Mouse (Mus musculus): ENCODE measurements around the gene Hes7. TPM values are rescaled to one million over a fixed set of nuclear protein-coding genes. Genes with fewer than 3 reads are reported as not detected.

Hes7 gene
- total and polyA plus RNA-seq, 2 experiments from 2014 or later, result 1.9 to 2.5 TPM

DNA sequence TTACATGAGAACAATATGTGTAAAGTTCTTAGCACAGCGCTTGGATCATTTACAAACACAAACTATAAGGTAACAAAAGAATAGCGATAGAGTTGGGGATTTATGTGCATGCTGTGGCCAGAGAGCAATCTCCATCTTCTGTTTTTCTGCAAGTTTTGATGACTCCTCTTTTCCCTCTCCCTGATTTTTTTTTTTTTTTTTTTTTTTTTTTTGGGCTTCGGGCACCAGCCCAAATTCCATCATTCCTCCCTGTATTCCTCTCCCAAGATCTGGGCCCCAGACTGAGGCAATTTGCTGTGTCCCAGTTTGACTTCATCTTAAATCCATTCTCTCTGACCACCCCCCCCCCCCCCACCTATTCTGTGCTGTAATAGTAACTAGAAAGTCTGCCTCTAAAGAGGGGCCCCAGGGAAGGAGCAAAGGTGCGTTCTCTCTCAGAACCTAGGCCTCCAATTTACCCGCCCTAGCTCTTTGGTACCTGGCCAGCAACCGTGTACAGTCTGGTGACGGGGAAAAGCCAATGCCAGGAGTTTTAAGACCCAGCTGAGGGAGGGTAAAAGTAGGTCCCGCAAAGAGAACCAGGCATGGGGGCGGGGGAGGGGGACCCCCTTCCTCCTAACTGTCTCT lies 23.7 kb upstream of the Hes7 start:
- H3K27ac ChIP-seq, result peak overlapping the region; percentile 96
- H3K4me3 ChIP-seq (ENCODE audit: low read length), result peak overlapping the region; percentile 56
- 8% methylated on average over 8 of the region's 9 CpGs for WGBS
- no peaks in the 10 kb centered on the region for H3K9me3 ChIP-seq (ENCODE audit: low read length)
- DNase-seq (ENCODE audit: low spot score) (no peak), ATAC-seq (no peak)
- H3K4me2 ChIP-seq (ENCODE audit: low read depth, low read length), result peak overlapping the region; percentile 98
- peak overlapping the region; percentile 74 for H3K9ac ChIP-seq (replicated peaks; ENCODE audit: low read length)
- no peak for TF ChIP-seq CTCF (IDR thresholded peaks at IDR 0.05; ENCODE audit: low read depth)
- H3K36me3 ChIP-seq (ENCODE audit: insufficient read depth, low read length), result peaks cover 10% of the 10 kb centered on the region; the same call in 1 of the 2 replicates
- no peaks in the 10 kb centered on the region for H3K27me3 ChIP-seq (ENCODE audit: insufficient read depth, low read length)
- peaks cover 32% of the 10 kb centered on the region for H3K4me1 ChIP-seq (ENCODE audit: insufficient read depth, low read length)

DNA sequence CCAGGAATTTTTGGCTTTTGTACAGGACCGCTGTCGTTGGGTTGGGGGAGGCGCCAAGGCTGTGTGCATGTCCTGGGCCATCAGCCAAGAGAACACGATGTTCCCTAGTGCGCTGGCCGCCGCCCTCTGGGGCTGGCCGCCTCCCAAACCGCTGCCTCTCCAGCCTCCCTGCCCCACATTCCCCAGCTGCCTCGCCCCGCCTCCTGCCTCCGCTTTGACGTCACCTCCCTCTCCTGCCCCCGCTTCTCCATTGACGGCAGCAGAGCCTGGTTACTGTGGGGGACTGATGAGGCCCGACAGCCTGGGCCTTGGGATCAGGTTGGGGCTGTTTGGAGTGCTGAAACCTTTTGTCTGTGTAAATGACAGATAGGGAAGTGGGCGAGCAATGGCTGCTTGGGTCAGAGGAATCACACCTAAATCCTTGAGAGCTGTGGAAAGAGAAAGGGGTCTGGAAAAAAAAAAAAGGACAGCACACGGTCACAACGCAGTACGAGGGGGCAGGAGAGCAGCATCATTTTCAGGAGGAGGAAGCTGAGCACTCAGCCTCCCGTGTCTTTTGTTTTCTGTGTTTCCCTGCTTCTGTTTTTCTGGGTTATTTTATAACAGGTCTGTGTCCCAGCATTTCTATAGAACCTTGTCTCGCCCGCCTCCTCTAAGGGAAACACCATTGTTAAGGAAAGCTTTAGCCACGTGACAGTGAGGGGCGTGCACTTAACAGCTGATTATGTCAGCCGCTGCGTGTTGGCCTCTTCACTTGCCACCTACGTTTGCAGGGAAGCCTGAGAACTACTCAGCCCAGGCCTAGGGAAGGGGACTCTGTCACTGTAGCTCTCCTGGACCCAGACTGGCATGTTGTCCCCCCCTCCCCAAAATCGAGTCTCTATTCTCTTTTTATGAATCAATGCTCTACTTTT lies 23.0 kb upstream of the Hes7 start:
- Histone ChIP-seq H3K4me2 (ENCODE audit: low read depth, low read length) (peak overlapping the region; percentile 98), H3K4me3 (ENCODE audit: low read length) (peak overlapping the region; percentile 56), H3K4me1 (ENCODE audit: insufficient read depth, low read length) (peaks cover 32% of the 10 kb centered on the region), H3K9me3 (ENCODE audit: low read length) (no peaks in the 10 kb centered on the region), H3K27ac (peak overlapping the region; percentile 96), H3K9ac (replicated peaks; ENCODE audit: low read length) (peak overlapping the region; percentile 74), H3K36me3 (ENCODE audit: insufficient read depth, low read length) (peaks cover 17% of the 10 kb centered on the region), H3K27me3 (ENCODE audit: insufficient read depth, low read length) (no peaks in the 10 kb centered on the region)
- ATAC-seq (peak; percentile 13; the same call in 1 of the 2 replicates), DNase-seq (ENCODE audit: low spot score) (peak; percentile 94)
- WGBS, result 2% methylated on average over 28 of the region's 29 CpGs
- TF ChIP-seq CTCF (IDR thresholded peaks at IDR 0.05; ENCODE audit: low read depth), result no peak

DNA sequence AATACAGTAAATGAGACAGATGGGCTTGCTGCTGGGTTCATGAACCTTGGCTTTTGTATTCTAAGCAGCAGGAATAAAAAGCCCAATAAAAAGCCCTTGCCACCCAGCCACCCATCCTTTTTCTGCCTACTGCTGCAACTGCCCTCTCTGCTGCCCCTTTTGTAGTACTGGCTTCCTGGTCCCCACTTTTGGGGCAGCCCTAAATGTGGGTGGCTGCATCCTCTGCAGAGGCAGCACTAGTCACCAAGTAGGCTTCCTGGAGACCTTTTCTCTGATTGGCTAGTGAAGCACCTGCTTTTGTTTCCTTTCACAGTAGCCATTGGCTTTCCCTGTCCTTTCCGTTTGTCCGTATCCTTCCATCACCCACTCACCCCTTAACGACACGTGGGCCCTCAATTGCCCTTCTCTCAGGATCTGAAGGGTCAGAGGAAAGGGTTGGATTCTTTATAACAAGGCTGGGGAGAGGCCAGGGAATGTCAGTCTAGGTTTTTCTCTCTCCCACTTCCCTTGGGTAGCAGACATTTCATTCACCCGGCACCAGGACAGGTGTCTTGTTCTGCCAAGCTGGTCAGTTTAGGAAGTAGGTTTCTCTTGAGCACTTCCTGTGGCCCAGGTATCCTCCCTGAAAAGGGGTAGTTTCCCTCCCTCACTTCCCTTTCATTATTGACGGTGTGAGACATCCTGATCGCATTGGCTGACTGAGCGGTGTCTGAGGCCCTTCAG lies 22.0 kb upstream of the Hes7 start:
- Histone ChIP-seq H3K4me3 (ENCODE audit: low read length) (peak overlapping the region; percentile 61), H3K9ac (replicated peaks; ENCODE audit: low read length) (peak overlapping the region; percentile 77), H3K4me1 (ENCODE audit: insufficient read depth, low read length) (peaks cover 32% of the 10 kb centered on the region), H3K9me3 (ENCODE audit: low read length) (no peaks in the 10 kb centered on the region), H3K27me3 (ENCODE audit: insufficient read depth, low read length) (no peaks in the 10 kb centered on the region), H3K4me2 (ENCODE audit: low read depth, low read length) (peak overlapping the region; percentile 98), H3K36me3 (ENCODE audit: insufficient read depth, low read length) (peaks cover 26% of the 10 kb centered on the region), H3K27ac (peak overlapping the region; percentile 96)
- ATAC-seq, result no peak
- 18% methylated on average over 8 of the region's 8 CpGs for WGBS
- no peak for DNase-seq (ENCODE audit: low spot score)
- no peak for TF ChIP-seq CTCF (IDR thresholded peaks at IDR 0.05; ENCODE audit: low read depth)

DNA sequence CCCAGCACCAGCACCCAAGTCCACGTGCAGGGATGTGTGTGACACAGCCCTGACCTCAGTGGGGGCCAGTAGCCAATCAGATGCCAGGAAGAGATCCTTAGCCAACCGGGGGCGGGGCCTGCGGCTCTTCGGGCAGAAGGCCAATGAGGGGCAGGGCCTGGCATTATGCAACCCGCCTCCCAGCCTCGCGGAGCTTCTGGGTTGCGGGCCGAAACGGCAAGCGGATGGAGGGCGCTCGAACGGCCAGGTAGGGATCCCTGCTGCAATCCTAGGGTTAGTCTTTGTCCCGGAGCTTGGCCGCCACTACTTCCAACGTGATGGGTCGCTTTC lies 21.5 kb upstream of the Hes7 start:
- peak overlapping the region; percentile 77 for H3K9ac ChIP-seq (replicated peaks; ENCODE audit: low read length)
- peak overlapping the region; percentile 61 for H3K4me3 ChIP-seq (ENCODE audit: low read length)
- peak overlapping the region; percentile 96 for H3K27ac ChIP-seq
- ATAC-seq, result peak; percentile 6
- no peaks in the 10 kb centered on the region for H3K27me3 ChIP-seq (ENCODE audit: insufficient read depth, low read length)
- H3K36me3 ChIP-seq (ENCODE audit: insufficient read depth, low read length), result peaks cover 32% of the 10 kb centered on the region
- no peak for TF ChIP-seq CTCF (IDR thresholded peaks at IDR 0.05; ENCODE audit: low read depth)
- peak overlapping the region; percentile 98 for H3K4me2 ChIP-seq (ENCODE audit: low read depth, low read length)
- H3K4me1 ChIP-seq (ENCODE audit: insufficient read depth, low read length), result peaks cover 32% of the 10 kb centered on the region
- WGBS, result 0% methylated on average over 19 of the region's 19 CpGs
- no peaks in the 10 kb centered on the region for H3K9me3 ChIP-seq (ENCODE audit: low read length)
- peak; percentile 96 for DNase-seq (ENCODE audit: low spot score)

- peak overlapping the region; percentile 98 for H3K4me2 ChIP-seq (ENCODE audit: low read depth, low read length)
- peaks cover 32% of the 10 kb centered on the region for H3K4me1 ChIP-seq (ENCODE audit: insufficient read depth, low read length)
- 2% methylated on average over 22 of the region's 22 CpGs for WGBS
- peak overlapping the region; percentile 96 for H3K27ac ChIP-seq
- no peaks in the 10 kb centered on the region for H3K9me3 ChIP-seq (ENCODE audit: low read length)
- no peaks in the 10 kb centered on the region for H3K27me3 ChIP-seq (ENCODE audit: insufficient read depth, low read length)
- peaks cover 38% of the 10 kb centered on the region for H3K36me3 ChIP-seq (ENCODE audit: insufficient read depth, low read length)
- H3K4me3 ChIP-seq (ENCODE audit: low read length), result peak overlapping the region; percentile 61
- no peak for ATAC-seq
- H3K9ac ChIP-seq (replicated peaks; ENCODE audit: low read length), result peak overlapping the region; percentile 77
- peak; percentile 80 for DNase-seq (ENCODE audit: low spot score)
- TF ChIP-seq CTCF (IDR thresholded peaks at IDR 0.05; ENCODE audit: low read depth), result no peak
Observed at GRCm38 (mm10) chr11:69099177-69099914, 20.9 kb upstream of the Hes7 start.

GRCm38 (mm10) chr11:69099915-69100345 lies 20.3 kb upstream of the Hes7 start:
- ATAC-seq (peak; percentile 21; the same call in 1 of the 2 replicates), DNase-seq (ENCODE audit: low spot score) (peak; percentile 93)
- Histone ChIP-seq H3K27me3 (ENCODE audit: insufficient read depth, low read length) (no peaks in the 10 kb centered on the region), H3K27ac (peak overlapping the region; percentile 96), H3K4me1 (ENCODE audit: insufficient read depth, low read length) (peaks cover 32% of the 10 kb centered on the region), H3K9ac (replicated peaks; ENCODE audit: low read length) (peak overlapping the region; percentile 77), H3K9me3 (ENCODE audit: low read length) (no peaks in the 10 kb centered on the region), H3K36me3 (ENCODE audit: insufficient read depth, low read length) (peaks cover 44% of the 10 kb centered on the region), H3K4me2 (ENCODE audit: low read depth, low read length) (peak overlapping the region; percentile 98), H3K4me3 (ENCODE audit: low read length) (peak overlapping the region; percentile 61)
- WGBS, result under 1% methylated on average over 23 of the region's 23 CpGs
- TF ChIP-seq CTCF (IDR thresholded peaks at IDR 0.05; ENCODE audit: low read depth), result peak; percentile 14
